Mouse (Mus musculus): ENCODE measurements around the gene Hsd17b3.

- TF ChIP-seq CTCF (conservative IDR thresholded peaks at IDR 0.05; ENCODE audit: insufficient read depth, insufficient read length, low read depth, low read length) (no peak), POLR2A (IDR thresholded peaks at IDR 0.05; ENCODE audit: low read depth, low read length) (no peak)
Observed at GRCm38 (mm10) chr13:64107105-64107504, 18.1 kb upstream of the Hsd17b3 start.
